Mouse (Mus musculus) erythroid progenitor cell, adult 5-6 weeks (primary cell): ENCODE measurements around the gene Dll1. TPM values are rescaled to one million over a fixed set of nuclear protein-coding genes. Genes with fewer than 3 reads are reported as not detected.

Experiments used
- ATAC-seq: replicated peaks from 2 replicates; pipeline ENCODE4 v1.8.0; 2016; ENCODE audit warnings: moderate number of reproducible peaks, mild to moderate bottlenecking, moderate TSS enrichment, inconsistent platforms; ENCODE audit not compliant: poor library complexity, low FRiP score, severe bottlenecking
- total RNA-seq, 2 experiments: library from RNA; stranded (forward) in 1 of 2; stranded (reverse) in 1 of 2; fragments of 150-400 nt in 1 of 2; fragments of 186-747, 209-891 nt in 1 of 2; gene quantifications; 2 replicates each; pipeline versions ENCODE4 v1.2.3 to v1.2.4; 2015 to 2017; ENCODE audit warnings: low replicate concordance in 2 of 2

Dll1 gene
- total RNA-seq (2015; ENCODE audit: low replicate concordance) (not detected in 2 replicates), total RNA-seq (2017; ENCODE audit: low replicate concordance) (not detected in 2 replicates)

- ATAC-seq = no peak
Measured at GRCm38 (mm10) chr17:15376494-15377181, at the start of gene Dll1. TSS of gene Dll1 (minus strand) at chr17:15376872.

GRCm38 (mm10) chr17:15425931-15426330 lies 49.3 kb upstream of the Dll1 start:
- no peak for ATAC-seq

- no peak for ATAC-seq
Measured at GRCm38 (mm10) chr17:15423080-15423765, 46.6 kb upstream of the Dll1 start.

GRCm38 (mm10) chr17:15422666-15423065 lies 46.0 kb upstream of the Dll1 start:
- ATAC-seq = no peak

GRCm38 (mm10) chr17:15421446-15421845 lies 44.8 kb upstream of the Dll1 start:
- ATAC-seq = no peak

GRCm38 (mm10) chr17:15420021-15420603 lies 43.4 kb upstream of the Dll1 start:
- no peak for ATAC-seq

GRCm38 (mm10) chr17:15419534-15419933 lies 42.9 kb upstream of the Dll1 start:
- ATAC-seq = no peak

GRCm38 (mm10) chr17:15416596-15417215 lies 40.0 kb upstream of the Dll1 start:
- ATAC-seq = no peak

GRCm38 (mm10) chr17:15410861-15411260 lies 34.2 kb upstream of the Dll1 start:
- no peak for ATAC-seq

- ATAC-seq = no peak
Measured at GRCm38 (mm10) chr17:15409261-15409660, 32.6 kb upstream of the Dll1 start.

- no peak for ATAC-seq
Measured at GRCm38 (mm10) chr17:15406576-15406975, 29.9 kb upstream of the Dll1 start.

GRCm38 (mm10) chr17:15401716-15402115 lies 25.0 kb upstream of the Dll1 start:
- ATAC-seq = no peak

GRCm38 (mm10) chr17:15395997-15396675 lies 19.5 kb upstream of the Dll1 start, which contains the start of gene Fam120b:
TSS of gene Fam120b (plus strand) at chr17:15396202.
- peak; percentile 75 for ATAC-seq

- ATAC-seq = no peak
Measured at GRCm38 (mm10) chr17:15389356-15389755, 12.7 kb upstream of the Dll1 start.

- no peak for ATAC-seq
Measured at GRCm38 (mm10) chr17:15388892-15389291, 12.2 kb upstream of the Dll1 start.

GRCm38 (mm10) chr17:15383360-15383759 lies 6.7 kb upstream of the Dll1 start:
- ATAC-seq = no peak

- no peak for ATAC-seq
Measured at GRCm38 (mm10) chr17:15381869-15382660, 5.4 kb upstream of the Dll1 start.

- no peak for ATAC-seq
Measured at GRCm38 (mm10) chr17:15381092-15381860, 4.6 kb upstream of the Dll1 start.
